Mouse (Mus musculus) spleen, adult 18-20 months (tissue): Measurements from ENCODE around the gene Foxd3.
A peak's percentile ranks its signal among the peaks of the same experiment; 100 is the strongest.

Source experiments
- DNase-seq, 2 experiments: peaks; one replicate each; pipeline ENCODE4 v3.0.0; 2022; ENCODE audit warnings: mixed read lengths in 2 of 2

The Foxd3 gene

GRCm38 (mm10) chr4:99657831-99658470 lies 1.9 kb downstream of the Foxd3 start:
- no peak for DNase-seq

- DNase-seq: no peak
Measured at GRCm38 (mm10) chr4:99658881-99659280, 2.8 kb downstream of the Foxd3 start.

GRCm38 (mm10) chr4:99659361-99660072 lies 3.4 kb downstream of the Foxd3 start:
- DNase-seq: no peak

GRCm38 (mm10) chr4:99660073-99660611 lies 4.0 kb downstream of the Foxd3 start:
- no peak for DNase-seq

- DNase-seq: peak in 1 of 2 experiments; percentile 56
Measured at GRCm38 (mm10) chr4:99660981-99661380, 4.9 kb downstream of the Foxd3 start.

- DNase-seq: no peak
Measured at GRCm38 (mm10) chr4:99661956-99662355, 5.9 kb downstream of the Foxd3 start.

- DNase-seq: no peak
Measured at GRCm38 (mm10) chr4:99662431-99662830, 6.3 kb downstream of the Foxd3 start.

- DNase-seq: no peak
Measured at GRCm38 (mm10) chr4:99662841-99663567, 6.9 kb downstream of the Foxd3 start.

GRCm38 (mm10) chr4:99663710-99664109 lies 7.6 kb downstream of the Foxd3 start:
- DNase-seq: no peak

- no peak for DNase-seq
Measured at GRCm38 (mm10) chr4:99670203-99670851, 14.2 kb downstream of the Foxd3 start.

GRCm38 (mm10) chr4:99675191-99675590 lies 19.1 kb downstream of the Foxd3 start:
- DNase-seq: no peak

GRCm38 (mm10) chr4:99683941-99684340 lies 27.8 kb downstream of the Foxd3 start:
- DNase-seq: no peak

GRCm38 (mm10) chr4:99686308-99686707 lies 30.2 kb downstream of the Foxd3 start:
- no peak for DNase-seq
